Mouse (Mus musculus) kidney, postnatal 0 days (tissue): ENCODE data around the gene Gm49416. TPM values are rescaled to one million over a fixed set of nuclear protein-coding genes. Genes with fewer than 3 reads are reported as not detected.

ENCODE experiments used
- ATAC-seq: fragments of 200-750 bp; cut with Nextera tagmentation; replicated peaks from 2 replicates; pipeline ENCODE4 v1.8.0; 2017; ENCODE audit warnings: low read depth, moderate number of reproducible peaks, moderate TSS enrichment, moderate library complexity; ENCODE audit not compliant: low FRiP score
- DNase-seq: peaks from one replicate; pipeline ENCODE4 v3.0.0-alpha.2; 2016; ENCODE audit warnings: low spot score
- H3K27ac ChIP-seq: fragments of 300-500 bp; sonication (generic); 2 replicates; pipeline ENCODE4 v1.5.1; 2014; ENCODE audit warnings: mild to moderate bottlenecking
- H3K27me3 ChIP-seq: fragments of 300-500 bp; sonication (generic); 2 replicates; pipeline ENCODE4 v1.6.1; 2014; ENCODE audit warnings: low read length, mixed read lengths; ENCODE audit not compliant: insufficient read depth
- H3K36me3 ChIP-seq: fragments of 300-500 bp; sonication (generic); 2 replicates; pipeline ENCODE4 v1.6.1; 2014; ENCODE audit warnings: low read length, mixed read lengths; ENCODE audit not compliant: insufficient read depth
- H3K4me1 ChIP-seq: fragments of 300-500 bp; sonication (generic); replicated peaks from 2 replicates; pipeline ENCODE4 v1.6.1; 2014; ENCODE audit warnings: antibody characterized with exemption, low read length, mixed read lengths; ENCODE audit not compliant: insufficient read depth
- H3K4me2 ChIP-seq: fragments of 300-500 bp; sonication (generic); 2 replicates; pipeline ENCODE4 v1.6.1; 2014; ENCODE audit warnings: mild to moderate bottlenecking, low read length, moderate library complexity, mixed read lengths
- H3K4me3 ChIP-seq: fragments of 300-500 bp; sonication (generic); replicated peaks from 2 replicates; pipeline ENCODE4 v1.5.1; 2014; ENCODE audit warnings: low read depth, low read length
- H3K9ac ChIP-seq: fragments of 300-500 bp; sonication (generic); 2 replicates; pipeline ENCODE4 v1.6.1; 2014; ENCODE audit warnings: low read depth, low read length
- H3K9me3 ChIP-seq: fragments of 300-500 bp; sonication (generic); replicated peaks from 2 replicates; pipeline ENCODE4 v1.6.1; 2016; ENCODE audit warnings: low read length, inconsistent platforms, mixed read lengths
- CTCF ChIP-seq: IDR thresholded peaks from 2 replicates; pipeline ENCODE4 v1.5.1; 2016; ENCODE audit warnings: antibody characterized with exemption, low read depth, mild to moderate bottlenecking, moderate library complexity
- WGBS: fragments of 180-500 bp; shearing (Covaris S2); extraction: QIAGEN DNeasy Blood & Tissue Kit; methylation state at CpG from one replicate; pipeline ENCODE4 v1.1.7; 2014; 5-methylcytosine and 5-hydroxymethylcytosine counted together
- microRNA-seq: library from miRNA; unstranded; fragments of <30 nt; microRNA quantifications from one replicate; pipeline ENCODE4, GENCODE M21; 2016
- polyA plus RNA-seq: library from polyadenylated mRNA; unstranded; fragments of >200 nt; fragmentation: Nextera tagmentation; extraction: Ambion mirVana; gene quantifications from 2 replicates; pipeline ENCODE4 v1.2.1, GENCODE M21; 2015

Gene Gm49416
- polyA plus RNA-seq, 1 experiment from 2014 or later = not detected

- peaks cover 50% of the 10 kb centered on the region for H3K36me3 ChIP-seq
- peak overlapping the region; percentile 40; the same call in 1 of the 2 replicates for H3K9ac ChIP-seq
- no peaks in the 10 kb centered on the region for H3K9me3 ChIP-seq
- H3K4me2 ChIP-seq = peak overlapping the region; percentile 80
- 11% methylated on average over 5 of the region's 5 CpGs for WGBS
- ATAC-seq (no peak), DNase-seq (peak; percentile 91)
- TF ChIP-seq CTCF = no peak
- peak overlapping the region; percentile 18 for H3K4me3 ChIP-seq
- 0 out of 2 replicates have a peak overlapping the region, but pooled peaks have one; percentile 44 for H3K27ac ChIP-seq
- peaks cover 9% of the 10 kb centered on the region; the same call in 1 of the 2 replicates for H3K4me1 ChIP-seq
- H3K27me3 ChIP-seq = no peaks in the 10 kb centered on the region
Measured at GRCm38 (mm10) chr19:8944750-8945149, 56.0 kb downstream of the Gm49416 start.

Small RNA genes lying within 50 kb of the gene (microRNA-seq; reads per million reads assigned to microRNA genes)
- not detected for gene Mir5136

Other genes starting within 250 kb of the Gm49416 start
- gene Chrm1, start 225.1 kb upstream of the Gm49416 start, polyA plus RNA-seq = 0.17 and 0.18 TPM in 2 replicates
- 151 and 158 TPM in 2 replicates for gene Slc3a2, start 165.6 kb upstream of the Gm49416 start, polyA plus RNA-seq
- 71.3 and 77.7 TPM in 2 replicates for gene Wdr74, start 153.1 kb upstream of the Gm49416 start, polyA plus RNA-seq
- 0.75 and 1.1 TPM in 2 replicates for gene 1700092M07Rik, start 148.2 kb upstream of the Gm49416 start, polyA plus RNA-seq
- 105 and 115 TPM in 2 replicates for gene Stx5a, start 147.5 kb upstream of the Gm49416 start, polyA plus RNA-seq
- 114 and 123 TPM in 2 replicates for gene Nxf1, start 131.9 kb upstream of the Gm49416 start, polyA plus RNA-seq
- gene Tmem223, start 117.9 kb upstream of the Gm49416 start, polyA plus RNA-seq = 248 and 286 TPM in 2 replicates
- 103 and 113 TPM in 2 replicates for gene Tmem179b, start 114.5 kb upstream of the Gm49416 start, polyA plus RNA-seq
- 28.4 and 28.6 TPM in 2 replicates for gene Taf6l, start 102.5 kb upstream of the Gm49416 start, polyA plus RNA-seq
- 185 and 187 TPM in 2 replicates for gene Polr2g, start 90.3 kb upstream of the Gm49416 start, polyA plus RNA-seq
- gene Zbtb3, start 86.4 kb upstream of the Gm49416 start, polyA plus RNA-seq = 3.6 TPM in 2 replicates
- 32.2 and 35.9 TPM in 2 replicates for gene Ttc9c, start 69.6 kb upstream of the Gm49416 start, polyA plus RNA-seq
- gene Hnrnpul2, start 68.9 kb upstream of the Gm49416 start, polyA plus RNA-seq = 5.5 and 6.3 TPM in 2 replicates
- not detected in 2 replicates for gene AC129217.1, start 59.2 kb upstream of the Gm49416 start, polyA plus RNA-seq
- 57.0 and 60.1 TPM in 2 replicates for gene Bscl2, start 51.5 kb upstream of the Gm49416 start, polyA plus RNA-seq
- gene Gng3, start 49.7 kb upstream of the Gm49416 start, polyA plus RNA-seq = 1.5 and 1.6 TPM in 2 replicates
- gene Lrrn4cl, start 38.2 kb upstream of the Gm49416 start, polyA plus RNA-seq = 0.85 and 1.1 TPM in 2 replicates
- gene Ubxn1, start 17.4 kb upstream of the Gm49416 start, polyA plus RNA-seq = 195 and 206 TPM in 2 replicates
- 94.5 and 97.4 TPM in 2 replicates for gene Uqcc3, start 8.0 kb upstream of the Gm49416 start, polyA plus RNA-seq
- 69.8 and 70.8 TPM in 2 replicates for gene Lbhd1, start 5.2 kb upstream of the Gm49416 start, polyA plus RNA-seq
- gene Gm49403, start 5.0 kb upstream of the Gm49416 start, polyA plus RNA-seq = not detected in 2 replicates
- gene 1810009A15Rik, start 73 bp upstream of the Gm49416 start, polyA plus RNA-seq = 69.0 and 76.7 TPM in 2 replicates
- gene Ints5, start 4.1 kb downstream of the Gm49416 start, polyA plus RNA-seq = 27.4 and 29.8 TPM in 2 replicates
- gene Ganab, start 9.1 kb downstream of the Gm49416 start, polyA plus RNA-seq = 74.6 and 80.9 TPM in 2 replicates
- 44.0 and 45.1 TPM in 2 replicates for gene B3gat3, start 31.4 kb downstream of the Gm49416 start, polyA plus RNA-seq
- 5.7 and 6.0 TPM in 2 replicates for gene Rom1, start 40.4 kb downstream of the Gm49416 start, polyA plus RNA-seq
- gene Eml3, start 40.6 kb downstream of the Gm49416 start, polyA plus RNA-seq = 25.5 and 26.2 TPM in 2 replicates
- gene Mta2, start 52.9 kb downstream of the Gm49416 start, polyA plus RNA-seq = 103 and 116 TPM in 2 replicates
- gene Tut1, start 64.9 kb downstream of the Gm49416 start, polyA plus RNA-seq = 19.9 and 22.3 TPM in 2 replicates
- 328 and 354 TPM in 2 replicates for gene Eef1g, start 78.1 kb downstream of the Gm49416 start, polyA plus RNA-seq
- gene Ahnak, start 100.4 kb downstream of the Gm49416 start, polyA plus RNA-seq = 22.5 and 27.5 TPM in 2 replicates
- gene Scgb1a1, start 199.0 kb downstream of the Gm49416 start, polyA plus RNA-seq = not detected in 2 replicates
- gene Asrgl1, start 246.7 kb downstream of the Gm49416 start, polyA plus RNA-seq = 13.4 and 14.6 TPM in 2 replicates